Mouse (Mus musculus): ENCODE measurements around the gene Hist2h3c1. TPM values are rescaled to one million over a fixed set of nuclear protein-coding genes. Genes with fewer than 3 reads are reported as not detected.
"Not testable (repeated sequence)": the region's sequence is repeated elsewhere in the genome, so short reads cannot be mapped to it uniquely, and the experiment has no call there.

Hist2h3c1 gene
- total RNA-seq (2021), result not detected
- long read RNA-seq, experiment 1, partial matches to known transcripts, result 0 of 1 reads
- long read RNA-seq, experiment 1, other reads (novel, unspliced or antisense), result 0 of 1 reads
- long read RNA-seq, experiment 2, partial matches to known transcripts, result 0 of 1 reads
- long read RNA-seq, experiment 2, other reads (novel, unspliced or antisense), result 0 of 1 reads

DNA sequence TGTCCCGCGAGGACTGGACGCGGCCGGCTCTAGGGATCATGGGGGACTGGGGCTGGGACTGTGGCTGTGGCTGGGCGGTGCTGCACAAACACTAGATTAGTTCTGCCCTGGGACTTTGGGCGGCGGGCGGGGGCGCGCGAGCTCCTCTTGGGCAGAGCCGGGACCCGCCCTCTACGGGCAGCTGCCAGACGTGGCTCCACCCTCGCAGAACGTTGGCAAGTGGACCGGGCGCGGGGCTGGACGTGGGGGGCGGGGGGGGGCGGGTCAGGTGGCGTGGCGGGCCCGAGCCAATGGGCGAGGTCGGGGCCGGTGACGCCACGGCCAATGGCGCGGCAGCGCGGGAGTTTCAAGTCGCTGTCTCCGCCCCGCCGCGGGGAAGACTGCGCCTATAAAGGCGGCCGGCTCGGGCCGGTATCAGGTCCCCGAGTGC lies at the start of gene Hist2h3c1:
TSS of gene Hist2h3c1 (plus strand) at position 259 of the 430 bp plus-strand sequence.
- DNase-seq (ENCODE audit: low spot score in 2 of 2); intact Hi-C loops (cut with DNase I): not testable (repeated sequence)

DNA sequence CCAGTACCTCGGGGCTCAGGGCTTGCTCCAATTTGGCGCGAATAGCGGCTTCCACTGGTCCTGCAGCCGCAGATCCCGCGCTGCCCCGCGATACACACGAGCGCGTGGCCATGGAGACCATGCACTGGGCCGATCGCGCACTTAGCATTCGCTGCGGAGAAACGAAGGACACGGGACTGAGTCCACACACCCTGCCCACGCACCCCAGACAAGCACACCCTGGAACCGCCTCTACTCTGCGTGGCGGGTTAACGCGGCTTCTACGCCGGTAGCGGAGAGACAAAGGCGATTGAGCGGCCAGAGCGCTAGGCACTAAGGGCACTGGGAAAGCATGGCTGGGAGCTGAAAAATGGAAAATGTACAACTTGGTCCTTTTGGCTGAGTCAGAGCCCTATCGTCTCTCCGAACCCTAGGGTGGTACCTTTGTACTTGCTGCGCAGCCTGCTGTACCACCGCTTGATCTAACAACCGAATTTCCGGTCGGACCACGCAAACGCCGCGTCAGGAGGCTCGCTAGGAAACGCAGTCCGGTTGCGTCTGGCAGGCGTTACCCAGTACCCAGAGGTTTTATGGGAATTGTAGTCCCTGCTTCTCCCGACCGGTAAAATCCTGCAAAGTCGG lies 49.2 kb upstream of the Hist2h3c1 start:
- peak; percentile 93 to 95 for DNase-seq (ENCODE audit: low spot score in 2 of 2)
- intact Hi-C loops (cut with DNase I), result no loop called here

DNA sequence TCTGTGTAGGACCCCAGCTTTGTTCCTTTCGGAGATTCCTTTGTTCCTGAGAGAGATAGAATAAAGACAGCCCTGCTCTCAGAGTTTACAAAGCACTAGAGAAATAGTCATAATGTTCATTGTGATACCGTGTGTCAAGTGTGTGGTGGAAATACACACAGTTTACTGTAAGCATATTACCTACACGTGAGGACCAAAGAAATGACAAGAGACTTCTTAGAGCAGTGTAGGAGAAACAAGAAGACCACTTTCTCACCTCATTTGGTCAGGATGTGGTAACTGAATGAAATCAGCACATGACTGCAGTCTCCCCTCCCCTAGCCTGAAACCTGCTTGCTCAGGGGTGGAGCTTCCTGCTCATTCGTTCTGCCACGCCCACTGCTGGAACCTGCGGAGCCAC lies 48.3 kb upstream of the Hist2h3c1 start:
- DNase-seq (ENCODE audit: low spot score in 2 of 2), result no peak
- intact Hi-C loops (cut with DNase I), result no loop called here

DNA sequence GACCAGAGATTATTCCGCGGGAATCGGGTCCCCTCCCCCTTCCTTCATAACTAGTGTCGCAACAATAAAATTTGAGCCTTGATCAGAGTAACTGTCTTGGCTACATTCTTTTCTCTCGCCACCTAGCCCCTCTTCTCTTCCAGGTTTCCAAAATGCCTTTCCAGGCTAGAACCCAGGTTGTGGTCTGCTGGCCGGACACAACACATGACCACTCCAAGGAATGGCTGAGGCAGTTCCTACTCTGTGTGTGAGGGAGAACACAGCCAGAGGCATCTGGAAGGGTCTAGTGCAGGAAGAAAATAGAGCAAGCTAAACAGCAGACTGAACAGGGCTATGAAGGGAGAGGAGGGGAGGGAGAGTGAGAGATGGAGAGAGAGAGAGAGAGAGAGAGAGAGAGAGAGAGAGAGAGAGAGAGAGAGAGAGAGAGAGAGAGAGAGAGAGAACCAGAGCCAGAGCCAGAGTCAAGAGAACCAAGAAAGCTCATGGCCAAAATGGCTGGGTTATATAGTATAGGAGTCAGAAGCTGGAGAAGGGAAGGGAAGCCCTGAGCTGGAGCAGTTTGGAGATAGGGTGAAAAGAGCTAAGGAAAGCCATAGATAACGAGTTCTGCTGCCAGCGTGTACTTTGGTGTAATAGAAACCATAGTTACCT lies 47.8 kb upstream of the Hist2h3c1 start:
- DNase-seq (ENCODE audit: low spot score in 2 of 2); intact Hi-C loops (cut with DNase I): not testable (repeated sequence)

DNA sequence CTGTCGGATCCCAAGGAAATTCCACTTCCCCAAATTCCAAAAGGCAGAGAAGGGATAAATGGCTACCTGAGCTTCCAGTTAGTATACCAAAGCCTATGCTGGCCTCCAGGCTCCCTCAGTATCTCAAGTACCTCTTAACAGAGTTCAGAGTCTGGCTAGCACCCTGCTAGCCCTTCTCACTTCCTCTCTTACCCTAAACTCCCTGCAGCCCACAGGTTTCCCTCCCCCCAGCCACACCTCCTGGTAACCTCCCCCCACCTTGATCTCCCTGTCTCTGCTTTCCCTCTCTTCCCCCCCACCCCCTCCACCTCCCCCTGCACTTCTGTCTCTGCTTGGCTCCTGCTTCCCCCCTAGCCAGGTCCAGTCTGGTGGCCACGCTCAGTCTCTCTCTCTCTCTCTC lies 46.8 kb upstream of the Hist2h3c1 start:
- intact Hi-C loops (cut with DNase I), result no loop called here
- no peak for DNase-seq (ENCODE audit: low spot score in 2 of 2)

DNA sequence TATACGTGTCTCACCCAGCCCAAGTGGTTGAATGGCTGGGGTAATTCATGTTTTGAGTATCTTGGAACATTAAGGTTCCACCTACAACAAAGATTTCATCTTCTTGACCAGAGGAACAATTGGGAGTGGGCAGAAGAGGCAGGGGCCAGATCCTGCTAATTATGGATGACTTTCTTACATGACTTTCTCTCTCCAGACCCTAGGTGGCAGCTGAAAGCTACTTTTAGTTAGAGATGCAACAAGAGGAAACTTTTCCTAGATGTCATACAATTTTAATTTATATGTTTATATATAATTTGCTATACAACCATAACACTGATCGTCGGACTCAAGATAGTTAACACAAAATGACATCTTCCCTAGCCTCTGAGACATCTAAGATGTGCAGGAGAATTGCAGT lies 38.7 kb upstream of the Hist2h3c1 start:
- intact Hi-C loops (cut with DNase I), result no loop called here
- DNase-seq (ENCODE audit: low spot score in 2 of 2), result no peak

DNA sequence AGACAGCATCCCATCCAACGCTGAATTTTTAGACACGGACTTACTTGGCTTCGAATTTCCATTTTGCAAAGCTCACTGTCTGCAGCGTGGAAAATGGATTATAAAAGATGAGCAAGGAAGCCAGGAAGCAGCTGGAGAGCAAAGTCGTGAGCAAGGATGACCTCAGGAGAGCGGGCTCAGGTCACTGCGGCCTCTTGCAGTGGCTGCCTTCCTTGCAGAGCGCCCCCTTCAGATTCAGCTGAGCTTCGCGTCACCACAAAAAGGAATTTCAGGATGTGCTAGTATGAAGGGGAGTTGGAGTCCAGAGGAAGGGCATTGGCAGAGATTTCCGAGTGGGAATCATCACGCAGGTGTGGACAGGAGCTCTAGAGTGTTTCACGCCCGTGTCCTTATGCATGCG lies 37.2 kb upstream of the Hist2h3c1 start:
- no peak for DNase-seq (ENCODE audit: low spot score in 2 of 2)
- intact Hi-C loops (cut with DNase I), result no loop called here

DNA sequence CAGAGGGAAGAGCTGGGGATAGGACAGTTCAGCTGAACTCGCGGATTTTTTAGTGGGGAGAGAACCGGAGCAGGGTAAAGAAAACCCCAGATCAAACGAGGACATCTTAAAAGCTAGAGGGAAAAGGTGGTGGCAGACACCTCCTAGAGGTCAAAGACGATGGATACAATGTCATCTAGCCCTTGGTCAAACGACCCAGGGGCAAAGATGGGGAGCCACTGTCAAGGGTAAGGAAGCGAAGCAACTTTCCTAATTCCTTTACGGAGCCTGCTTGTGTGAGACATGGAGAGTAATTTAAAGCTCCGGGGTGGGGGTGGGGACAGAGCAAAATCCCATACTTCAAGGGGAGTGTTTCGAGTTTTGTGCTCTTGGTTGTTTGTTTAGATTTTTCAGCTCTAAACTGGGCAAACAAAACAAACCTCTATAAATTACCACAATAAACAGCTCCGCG lies 27.3 kb upstream of the Hist2h3c1 start:
- intact Hi-C loops (cut with DNase I), result no loop called here
- no peak for DNase-seq (ENCODE audit: low spot score in 2 of 2)

DNA sequence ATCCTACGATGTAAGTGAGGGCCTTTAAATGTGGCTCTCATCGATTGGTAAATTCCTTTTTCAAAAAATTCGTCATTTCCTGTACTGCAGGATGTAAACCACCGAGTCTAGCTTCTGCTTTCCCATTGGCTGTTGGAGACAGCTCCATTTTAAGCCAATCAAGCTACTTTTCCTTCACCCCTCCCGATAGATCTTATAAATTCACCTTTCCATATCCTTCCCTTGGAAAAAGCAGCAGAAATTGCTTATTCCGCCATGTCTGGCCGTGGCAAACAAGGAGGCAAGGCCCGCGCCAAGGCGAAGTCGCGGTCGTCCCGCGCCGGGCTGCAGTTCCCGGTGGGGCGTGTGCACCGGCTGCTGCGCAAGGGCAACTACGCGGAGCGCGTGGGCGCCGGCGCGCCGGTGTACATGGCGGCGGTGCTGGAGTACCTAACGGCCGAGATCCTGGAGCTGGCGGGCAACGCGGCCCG lies 26.8 kb upstream of the Hist2h3c1 start, which contains the start of the genes Bola1 and Hist2h2ab:
TSS of gene Bola1 (minus strand) at position 49 of the 470 bp plus-strand sequence.
TSS of gene Hist2h2ab (plus strand) at position 205 of the 470 bp plus-strand sequence.
- peak; percentile 71 to 92 for DNase-seq (ENCODE audit: low spot score in 2 of 2)
- intact Hi-C loops (cut with DNase I), result loop anchor here (10.0 kb wide), 1 partner anchor 155 kb away; no protein-coding TSS in a partner anchor

DNA sequence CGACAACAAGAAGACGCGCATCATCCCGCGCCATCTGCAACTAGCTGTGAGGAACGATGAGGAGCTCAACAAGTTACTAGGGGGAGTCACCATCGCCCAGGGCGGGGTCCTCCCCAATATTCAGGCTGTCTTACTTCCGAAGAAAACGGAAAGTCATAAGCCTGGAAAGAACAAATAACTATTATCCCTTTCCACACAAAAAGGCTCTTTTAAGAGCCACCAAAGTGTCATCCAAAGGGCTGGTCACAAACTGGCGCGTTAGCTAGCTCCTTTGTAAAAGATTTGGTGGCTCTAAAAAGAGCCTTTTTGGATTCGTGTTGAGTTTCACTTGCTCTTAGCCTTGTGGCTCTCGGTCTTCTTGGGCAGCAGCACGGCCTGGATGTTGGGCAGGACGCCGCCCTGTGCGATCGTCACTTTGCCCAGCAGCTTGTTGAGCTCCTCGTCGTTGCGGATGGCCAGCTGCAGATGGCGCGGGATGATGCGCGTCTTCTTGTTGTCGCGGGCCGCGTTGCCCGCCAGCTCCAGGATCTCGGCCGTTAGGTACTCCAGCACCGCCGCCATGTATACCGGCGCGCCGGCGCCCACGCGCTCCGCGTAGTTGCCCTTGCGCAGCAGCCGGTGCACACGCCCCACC lies 26.2 kb upstream of the Hist2h3c1 start:
- intact Hi-C loops (cut with DNase I), result loop anchor here (10.0 kb wide), 1 partner anchor 155 kb away; no protein-coding TSS in a partner anchor
- not testable (repeated sequence) for DNase-seq (ENCODE audit: low spot score in 2 of 2)

DNA sequence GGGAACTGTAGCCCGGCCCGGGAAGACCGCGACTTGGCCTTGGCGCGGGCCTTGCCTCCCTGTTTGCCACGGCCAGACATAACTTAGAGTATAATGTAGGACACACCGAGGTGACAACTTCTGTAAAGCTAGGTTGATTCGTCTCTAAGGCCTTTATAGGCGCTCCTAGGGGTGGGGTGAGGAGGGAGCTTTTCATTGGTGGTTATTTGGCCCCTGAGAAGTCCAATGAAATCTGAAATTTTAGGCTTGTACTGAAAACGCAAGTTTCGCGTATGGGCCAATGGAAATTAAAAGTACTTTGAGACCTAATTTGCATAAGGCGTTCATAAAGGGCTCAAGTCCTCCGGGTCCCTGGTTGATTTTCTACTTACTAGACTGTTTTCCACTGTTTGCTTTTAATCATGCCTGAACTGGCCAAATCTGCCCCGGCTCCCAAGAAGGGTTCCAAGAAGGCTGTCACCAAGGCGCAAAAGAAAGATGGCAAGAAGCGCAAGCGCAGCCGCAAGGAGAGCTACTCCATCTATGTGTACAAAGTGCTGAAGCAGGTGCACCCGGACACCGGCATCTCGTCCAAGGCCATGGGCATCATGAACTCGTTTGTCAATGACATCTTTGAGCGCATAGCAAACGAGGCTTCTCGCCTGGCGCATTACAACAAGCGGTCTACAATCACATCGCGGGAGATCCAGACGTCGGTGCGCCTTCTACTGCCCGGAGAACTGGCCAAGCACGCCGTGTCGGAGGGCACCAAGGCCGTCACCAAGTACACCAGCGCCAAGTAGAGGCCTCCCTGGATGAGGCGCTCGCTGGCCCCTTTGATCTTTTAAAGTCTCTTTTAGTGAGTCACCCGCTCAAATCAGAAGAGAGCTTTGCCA lies 25.5 kb upstream of the Hist2h3c1 start, which contains the start of the genes Hist2h2ac and Hist2h2be:
TSS of gene Hist2h2ac (minus strand) at position 116 of the 875 bp plus-strand sequence.
TSS of gene Hist2h2be (plus strand) at position 355 of the 875 bp plus-strand sequence.
- DNase-seq (ENCODE audit: low spot score in 2 of 2), result peak; percentile 83 to 87
- intact Hi-C loops (cut with DNase I), result loop anchor here (10.0 kb wide), 1 partner anchor 156 kb away; no protein-coding TSS in a partner anchor

DNA sequence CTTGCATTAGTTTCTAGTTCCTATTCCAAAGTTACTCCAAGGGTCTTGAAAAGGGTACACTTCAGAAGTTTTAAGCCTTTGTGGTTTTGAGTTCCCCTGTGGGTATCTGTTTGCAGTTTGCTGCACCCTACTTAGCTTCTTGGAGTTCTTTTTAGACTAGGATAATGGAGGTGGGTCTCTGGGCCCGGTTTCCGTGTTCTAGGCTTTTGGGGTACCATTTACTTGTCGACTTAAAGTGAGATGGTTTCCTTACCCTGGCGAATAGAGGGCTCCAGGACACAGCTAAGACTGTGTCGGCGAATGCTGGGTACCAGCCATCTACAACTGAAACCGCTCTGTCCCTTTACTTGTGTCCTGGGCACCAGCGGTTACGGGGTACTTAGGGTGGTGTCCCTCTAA lies 24.8 kb upstream of the Hist2h3c1 start:
- intact Hi-C loops (cut with DNase I), result loop anchor here (10.0 kb wide), 1 partner anchor 157 kb away; no protein-coding TSS in a partner anchor
- DNase-seq (ENCODE audit: low spot score in 2 of 2), result no peak

DNA sequence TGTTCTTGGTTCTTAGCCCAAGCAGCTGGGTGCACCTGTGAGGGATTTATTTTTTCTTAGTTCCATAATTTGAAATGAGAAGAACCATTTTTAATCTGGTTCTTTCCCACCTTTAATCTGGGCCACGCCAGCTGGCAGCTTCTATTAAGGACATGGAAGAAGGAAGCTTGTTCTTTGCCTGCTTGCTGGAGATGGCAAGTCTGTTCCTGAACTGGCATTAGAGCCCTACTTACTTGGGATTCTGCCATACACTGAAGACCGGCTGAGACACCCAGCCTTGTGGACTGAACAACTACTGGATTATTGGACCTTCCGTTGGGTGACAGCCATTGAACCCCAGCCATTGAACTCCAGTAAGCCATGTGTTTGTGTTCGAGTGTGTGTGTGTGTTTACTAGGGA lies 23.7 kb upstream of the Hist2h3c1 start:
- no peak for DNase-seq (ENCODE audit: low spot score in 2 of 2)
- intact Hi-C loops (cut with DNase I), result loop anchor here (10.0 kb wide), 1 partner anchor 158 kb away; no protein-coding TSS in a partner anchor

DNA sequence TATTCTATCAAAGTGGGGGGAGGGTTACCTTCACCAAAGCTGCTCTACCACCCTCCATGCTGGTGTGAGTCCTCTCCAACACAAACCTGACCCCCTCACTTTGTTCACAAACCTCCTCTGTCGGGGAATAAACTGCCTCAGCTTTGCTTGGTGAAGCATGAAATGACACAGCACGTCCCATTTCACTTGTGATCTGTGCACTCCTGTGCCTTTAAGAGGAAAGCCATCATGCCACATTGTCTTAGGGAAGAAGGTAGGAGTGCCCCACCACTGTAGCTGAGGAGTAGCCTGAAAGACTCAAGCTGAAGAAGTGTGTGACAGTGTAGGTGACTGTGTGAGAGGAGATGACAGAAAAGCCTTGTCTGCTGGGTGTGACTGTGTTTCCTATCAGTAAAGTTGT lies 21.1 kb upstream of the Hist2h3c1 start:
- intact Hi-C loops (cut with DNase I), result loop anchor here (10.0 kb wide), 1 partner anchor 161 kb away; no protein-coding TSS in a partner anchor
- no peak for DNase-seq (ENCODE audit: low spot score in 2 of 2)

DNA sequence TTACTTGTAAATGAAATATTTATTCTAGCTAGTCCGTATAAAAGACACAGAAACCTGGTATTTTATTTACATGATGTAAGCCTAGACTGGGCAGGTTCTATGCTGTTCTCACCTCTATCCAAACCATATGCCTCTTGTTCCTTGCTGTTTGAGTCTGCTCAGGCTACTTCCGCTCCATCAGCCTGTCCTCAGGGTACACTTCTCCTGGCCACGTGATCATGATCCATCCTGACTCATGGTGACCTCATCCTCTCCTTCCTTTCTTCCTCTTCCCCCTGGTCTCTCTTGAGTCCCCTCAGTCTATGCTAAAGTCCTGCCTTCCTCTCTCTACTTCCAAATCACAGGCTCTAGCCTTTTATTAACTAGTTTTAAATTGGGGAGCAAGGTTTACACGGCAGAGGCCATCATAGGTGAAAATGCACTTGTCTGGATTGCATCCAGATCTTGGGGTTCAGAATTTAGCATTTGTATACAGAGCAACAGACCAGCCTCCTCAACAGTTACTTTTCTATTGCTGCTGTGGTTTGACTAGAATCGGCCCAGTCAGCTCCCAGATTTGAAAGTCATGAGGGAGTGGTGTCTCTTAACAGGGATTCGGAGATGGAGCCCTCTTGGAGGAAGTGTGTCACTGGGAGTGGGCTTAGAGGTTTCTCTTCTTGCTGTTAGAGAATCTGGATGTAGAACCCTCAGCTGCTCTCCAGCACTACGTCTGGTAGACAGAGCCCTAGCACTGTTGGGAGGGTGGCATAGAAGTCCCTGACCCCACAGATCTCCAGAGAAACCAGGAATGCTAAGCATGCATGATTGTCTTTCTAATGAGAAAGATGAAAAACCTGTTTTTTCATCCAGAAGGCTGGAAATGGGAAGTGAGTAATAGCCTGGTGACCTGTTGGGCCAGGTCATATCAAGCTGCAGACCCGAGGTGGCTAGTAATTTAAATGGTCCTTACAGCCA lies 19.5 kb upstream of the Hist2h3c1 start:
- DNase-seq (ENCODE audit: low spot score in 2 of 2), result no peak
- intact Hi-C loops (cut with DNase I), result loop anchor here (10.0 kb wide), 1 partner anchor 162 kb away; no protein-coding TSS in a partner anchor

DNA sequence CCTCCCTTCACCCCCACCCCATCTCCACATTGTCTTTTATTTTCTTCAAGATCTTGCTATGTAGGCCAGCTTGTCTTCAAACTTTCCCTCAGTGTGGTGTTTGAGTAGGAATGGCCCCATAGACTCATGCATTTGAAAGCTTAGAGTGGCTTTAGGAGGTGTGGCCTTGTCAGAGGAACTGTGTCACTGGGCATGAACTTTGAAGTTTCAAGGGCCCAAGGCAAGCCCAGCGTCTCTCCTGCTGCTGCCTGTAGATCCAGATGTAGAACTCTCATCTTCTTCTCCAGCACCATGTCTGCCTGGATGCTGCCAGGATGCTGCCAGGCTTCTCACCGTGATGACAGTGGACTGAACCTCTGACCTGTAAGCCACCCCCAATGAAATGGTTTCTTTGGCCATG lies 17.7 kb upstream of the Hist2h3c1 start:
- no peak for DNase-seq (ENCODE audit: low spot score in 2 of 2)
- intact Hi-C loops (cut with DNase I), result loop anchor here (10.0 kb wide), 1 partner anchor 164 kb away; no protein-coding TSS in a partner anchor

DNA sequence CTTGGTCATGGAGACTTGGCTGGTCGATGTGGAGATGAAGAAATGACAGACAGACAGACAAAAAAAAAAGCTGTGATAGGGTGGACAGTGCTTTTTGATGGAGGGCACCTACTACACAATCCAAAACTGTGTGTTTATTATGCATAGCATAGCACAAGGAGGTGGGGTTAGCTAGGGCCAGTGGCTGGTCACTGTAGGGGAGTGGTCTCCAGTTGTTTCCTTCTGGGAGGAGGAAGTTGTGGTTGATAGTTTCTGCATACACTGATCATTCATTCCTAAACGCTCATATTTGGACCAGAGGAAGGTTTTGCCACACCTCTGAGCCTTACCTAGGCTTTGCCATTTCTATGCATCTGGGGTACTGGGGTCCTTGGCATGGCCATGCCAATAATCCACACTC lies 16.1 kb upstream of the Hist2h3c1 start:
- intact Hi-C loops (cut with DNase I), result no loop called here
- DNase-seq (ENCODE audit: low spot score in 2 of 2), result no peak
